Comparison of ENCODE assay signal across 11 mouse cellular contexts in the genomic region with DNA sequence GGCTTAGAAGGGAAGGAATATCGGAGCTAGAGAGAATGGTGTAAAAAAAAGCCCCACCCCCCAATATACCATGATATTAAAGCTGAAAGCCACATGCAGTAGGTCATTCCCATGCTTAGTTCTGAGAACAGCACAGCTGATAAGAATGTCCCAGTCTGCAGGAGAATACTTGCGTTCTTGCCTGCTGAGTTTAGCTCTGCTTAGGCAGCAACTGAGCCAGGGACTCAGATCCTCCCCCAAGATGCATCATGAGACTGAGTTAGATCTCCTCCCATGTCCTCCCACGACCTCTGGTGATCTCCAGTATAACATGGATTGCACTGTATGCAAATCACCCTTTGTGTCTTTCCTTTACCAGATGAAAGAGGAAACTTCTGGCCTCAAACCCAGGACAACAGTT.
A peak's percentile ranks its signal among the peaks of the same experiment; 100 is the strongest.
DNase-seq lines count a peak whose midpoint lies in the region; ATAC-seq and TF ChIP-seq lines count a peak whose summit lies in the region.
"Had no signal": no experiment of that assay in that cellular context is flagged by ENCODE, and none has a peak within 500 bp of the region (broad histone marks: within the 10 kb centered on the region; RNA-seq: fewer than 3 reads in every experiment).

No protein-coding gene starts in this region.

- H3K36me3 ChIP-seq in lung, postnatal 0 days (ENCODE audit: insufficient read depth, low read length), result no peaks in the 10 kb centered on the region
- no peaks in the 10 kb centered on the region for H3K36me3 ChIP-seq in heart, embryonic 16.5 days (ENCODE audit: control insufficient read depth, insufficient read depth)
- H3K36me3 ChIP-seq in hindbrain, embryonic 10.5 days, result no peaks in the 10 kb centered on the region
- H3K36me3 ChIP-seq: embryonic facial prominence, embryonic 12.5 days; limb, embryonic 15.5 days had no signal

- H3K4me3 ChIP-seq in lung, postnatal 0 days (ENCODE audit: low read depth, low read length), result no peak overlapping the region
- no peak overlapping the region for H3K4me3 ChIP-seq in heart, embryonic 16.5 days (ENCODE audit: low read length)
- no peak overlapping the region for H3K4me3 ChIP-seq in olfactory bulb, adult 2 months (ENCODE audit: insufficient read depth, low read depth, low read length)
- H3K4me3 ChIP-seq in hindbrain, embryonic 10.5 days, result no peak overlapping the region
- H3K4me3 ChIP-seq: embryonic facial prominence, embryonic 12.5 days; limb, embryonic 15.5 days had no signal

- no peak overlapping the region for H3K9ac ChIP-seq in lung, postnatal 0 days (replicated peaks; ENCODE audit: low read depth)
- H3K9ac ChIP-seq in heart, embryonic 16.5 days (ENCODE audit: low read length), result no peak overlapping the region
- H3K9ac ChIP-seq: embryonic facial prominence, embryonic 12.5 days; limb, embryonic 15.5 days had no signal

- no peaks in the 10 kb centered on the region for H3K27me3 ChIP-seq in lung, postnatal 0 days (replicated peaks; ENCODE audit: insufficient read depth, low read length)
- no peaks in the 10 kb centered on the region for H3K27me3 ChIP-seq in heart, embryonic 16.5 days (ENCODE audit: control insufficient read depth, insufficient read depth, low read length)
- H3K27me3 ChIP-seq in hindbrain, embryonic 10.5 days (ENCODE audit: insufficient read depth, poor library complexity, severe bottlenecking), result no peaks in the 10 kb centered on the region
- H3K27me3 ChIP-seq: embryonic facial prominence, embryonic 12.5 days; limb, embryonic 15.5 days had no signal

- TF ChIP-seq CTCF in lung, postnatal 0 days (IDR thresholded peaks at IDR 0.05), result no peak
- TF ChIP-seq CTCF in olfactory bulb, adult 2 months (IDR thresholded peaks at IDR 0.05; ENCODE audit: insufficient read depth, low read depth, low read length), result no peak

- WGBS in lung, postnatal 0 days, result 33% methylated on average over 3 of the region's 3 CpGs
- 16% methylated on average over 3 of the region's 3 CpGs for WGBS in heart, embryonic 16.5 days
- WGBS in olfactory bulb, adult 2 months, result 23% methylated on average over 3 of the region's 3 CpGs
- 56% methylated on average over 3 of the region's 3 CpGs for WGBS in hindbrain, embryonic 10.5 days

- no peak overlapping the region for H3K27ac ChIP-seq in lung, postnatal 0 days (ENCODE audit: low read length)
- H3K27ac ChIP-seq in heart, embryonic 16.5 days (ENCODE audit: low read length), result no peak overlapping the region
- H3K27ac ChIP-seq in olfactory bulb, adult 2 months (ENCODE audit: insufficient read depth, low read depth, low read length), result 0 out of 2 replicates have a peak overlapping the region, but pooled peaks have one; percentile 15
- no peak overlapping the region for H3K27ac ChIP-seq in hindbrain, embryonic 10.5 days
- H3K27ac ChIP-seq: embryonic facial prominence, embryonic 12.5 days; limb, embryonic 15.5 days had no signal

- no peak for TF ChIP-seq POLR2A in olfactory bulb, adult 2 months (IDR thresholded peaks at IDR 0.05; ENCODE audit: insufficient read depth, low read depth, low read length)

- no peaks in the 10 kb centered on the region for H3K9me3 ChIP-seq in lung, postnatal 0 days (ENCODE audit: low read length)
- H3K9me3 ChIP-seq in heart, embryonic 16.5 days (replicated peaks; ENCODE audit: control insufficient read depth, low read length), result no peaks in the 10 kb centered on the region
- H3K9me3 ChIP-seq in hindbrain, embryonic 10.5 days, result no peaks in the 10 kb centered on the region
- H3K9me3 ChIP-seq: embryonic facial prominence, embryonic 12.5 days; limb, embryonic 15.5 days had no signal

- H3K4me1 ChIP-seq in lung, postnatal 0 days (ENCODE audit: insufficient read depth, low read depth, low read length), result no peaks in the 10 kb centered on the region
- peaks cover 11% of the 10 kb centered on the region for H3K4me1 ChIP-seq in heart, embryonic 16.5 days (ENCODE audit: control insufficient read depth, insufficient read depth, low read length)
- H3K4me1 ChIP-seq in olfactory bulb, adult 2 months (ENCODE audit: control insufficient read depth, insufficient read depth, low read length), result no peaks in the 10 kb centered on the region; the same call in 1 of the 2 replicates
- no peaks in the 10 kb centered on the region for H3K4me1 ChIP-seq in hindbrain, embryonic 10.5 days (replicated peaks)
- H3K4me1 ChIP-seq: embryonic facial prominence, embryonic 12.5 days had no signal

- no peak overlapping the region for H3K4me2 ChIP-seq in lung, postnatal 0 days (replicated peaks; ENCODE audit: low read depth, low read length)
- 0 out of 2 replicates have a peak overlapping the region, but pooled peaks have one; percentile 13 for H3K4me2 ChIP-seq in heart, embryonic 16.5 days (ENCODE audit: low read depth, low read length)
- H3K4me2 ChIP-seq: embryonic facial prominence, embryonic 12.5 days; limb, embryonic 15.5 days had no signal

- ATAC-seq in lung, postnatal 0 days, result no peak
- ATAC-seq in heart, embryonic 16.5 days (replicated peaks; ENCODE audit: extremely low read depth, insufficient read depth, low FRiP score), result peak; percentile 63; the same call in 1 of the 2 replicates

- TF ChIP-seq EP300 in lung, postnatal 0 days (IDR thresholded peaks at IDR 0.05), result no peak

- DNase-seq in frontal cortex, adult 2 months (ENCODE audit: extremely low spot score in 1 of 2, low spot score in 1 of 2), result peak; percentile 6 to 19
- DNase-seq in frontal cortex, postnatal 14 days (ENCODE audit: low spot score in 2 of 2), result no peak
- peak; percentile 19 for DNase-seq in lung, postnatal 0 days (ENCODE audit: low spot score)
- DNase-seq in lung, adult 18-20 months, result no peak
- DNase-seq in hindbrain, embryonic 10.5 days (ENCODE audit: low spot score), result no peak
- no peak for DNase-seq in right cerebral cortex, postnatal 25 days
- DNase-seq: cerebellum, postnatal 10 days had no signal

Comparison
In these comparisons a context has a peak if more than half of its experiments do, and no peak if none do; other contexts are left out.
1. DNase-seq: peak in frontal cortex, adult 2 months (2 of 2) and lung, postnatal 0 days (single experiment); none in frontal cortex, postnatal 14 days (0 of 2), lung, adult 18-20 months (0 of 2), hindbrain, embryonic 10.5 days (single experiment) and right cerebral cortex, postnatal 25 days (single experiment).